Mouse (Mus musculus): Measurements from ENCODE around the gene Cdh13.

DNA sequence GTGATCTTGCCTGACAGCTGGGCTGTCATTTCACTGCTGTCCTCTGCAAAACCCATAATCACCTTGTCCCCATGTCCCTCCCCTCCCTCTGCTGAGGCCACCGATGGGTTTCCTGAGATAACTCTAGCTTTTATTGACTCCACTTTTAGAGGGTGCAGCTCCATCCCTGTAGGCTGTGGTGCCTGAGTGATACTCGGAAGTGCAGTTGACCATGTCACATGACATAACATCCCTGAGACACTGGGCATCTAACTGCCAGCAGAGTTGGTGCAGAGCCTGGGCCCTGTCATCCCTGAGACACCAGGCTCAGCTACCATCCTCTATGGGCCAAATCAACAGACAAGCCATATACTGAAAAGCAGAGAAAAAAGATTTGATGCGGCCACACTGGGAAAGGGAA is 750.5 kb downstream of the Cdh13 start:
- no peak for TF ChIP-seq POLR2A (IDR thresholded peaks at IDR 0.05; ENCODE audit: control insufficient read depth, low read depth, low read length)
- TF ChIP-seq CTCF (IDR thresholded peaks at IDR 0.05; ENCODE audit: control insufficient read depth, insufficient read depth, insufficient replicate concordance, low read depth, low read length), result no peak
